11 mouse cellular contexts compared by ENCODE assay signal in genomic region chr15:103135431-103135947, GRCm38 (mm10). TPM values are rescaled to one million over a fixed set of nuclear protein-coding genes. Genes with fewer than 3 reads are reported as not detected.
DNase-seq lines count a peak whose midpoint lies in the region; ATAC-seq and TF ChIP-seq lines count a peak whose summit lies in the region.
"Had no signal": no experiment of that assay in that cellular context is flagged by ENCODE, and none has a peak within 500 bp of the region (broad histone marks: within the 10 kb centered on the region; RNA-seq: fewer than 3 reads in every experiment).

No protein-coding gene starts in this region.

- DNase-seq in A20 (ENCODE audit: low read depth, low spot score), result peak; percentile 40
- peak; percentile 50 for DNase-seq in forelimb bud, embryonic 11.5 days (ENCODE audit: low read depth, low spot score)
- no peak for DNase-seq in limb, embryonic 11.5 days (ENCODE audit: low spot score)
- no peak for DNase-seq in adrenal gland, postnatal 10 days
- DNase-seq in lung, adult 18-20 months, result no peak
- DNase-seq in thymus, adult 2 months, result no peak
- DNase-seq in cerebellum, postnatal 4 days (ENCODE audit: low spot score in 2 of 2), result no peak

- peaks cover 43% of the 10 kb centered on the region for H3K4me1 ChIP-seq in hindbrain, embryonic 15.5 days (replicated peaks)
- H3K4me1 ChIP-seq in limb, embryonic 11.5 days (ENCODE audit: control insufficient read depth, insufficient read depth, low read length), result peaks cover 26% of the 10 kb centered on the region
- H3K4me1 ChIP-seq in thymus, adult 2 months (replicated peaks; ENCODE audit: control insufficient read depth, insufficient read depth, low read length), result no peaks in the 10 kb centered on the region
- H3K4me1 ChIP-seq: liver, embryonic 15.5 days had no signal

- peak; percentile 51 for ATAC-seq in hindbrain, embryonic 15.5 days (ENCODE audit: low FRiP score, low read depth)
- no peak for ATAC-seq in limb, embryonic 11.5 days (ENCODE audit: insufficient number of reproducible peaks, low FRiP score, low TSS enrichment, low read depth)
- ATAC-seq: Patski had no signal

- H3K4me2 ChIP-seq in hindbrain, embryonic 15.5 days, result peak overlapping the region; percentile 4; the same call in 1 of the 2 replicates
- no peak overlapping the region for H3K4me2 ChIP-seq in limb, embryonic 11.5 days (ENCODE audit: low read depth, severe bottlenecking)
- H3K4me2 ChIP-seq: embryonic facial prominence, embryonic 15.5 days; liver, embryonic 15.5 days had no signal

- no peaks in the 10 kb centered on the region for H3K9me3 ChIP-seq in hindbrain, embryonic 15.5 days
- H3K9me3 ChIP-seq in limb, embryonic 11.5 days (ENCODE audit: control insufficient read depth, low read length), result no peaks in the 10 kb centered on the region
- H3K9me3 ChIP-seq: embryonic facial prominence, embryonic 15.5 days; liver, embryonic 15.5 days had no signal

- no peak for TF ChIP-seq POLR2A in thymus, adult 2 months (IDR thresholded peaks at IDR 0.05; ENCODE audit: control insufficient read depth, extremely low read depth, insufficient read depth, low read length, poor library complexity)

- peaks cover 8% of the 10 kb centered on the region for H3K27me3 ChIP-seq in hindbrain, embryonic 15.5 days
- H3K27me3 ChIP-seq in limb, embryonic 11.5 days (ENCODE audit: control insufficient read depth, insufficient read depth, low read length), result peaks cover 7% of the 10 kb centered on the region
- H3K27me3 ChIP-seq in thymus, adult 2 months (ENCODE audit: control insufficient read depth, insufficient read depth, low read length), result no peaks in the 10 kb centered on the region; the same call in 1 of the 2 replicates
- H3K27me3 ChIP-seq: Patski had no signal

- no peaks in the 10 kb centered on the region for H3K36me3 ChIP-seq in hindbrain, embryonic 15.5 days
- H3K36me3 ChIP-seq in limb, embryonic 11.5 days (ENCODE audit: control insufficient read depth, insufficient read depth, low read length), result no peaks in the 10 kb centered on the region
- no peaks in the 10 kb centered on the region for H3K36me3 ChIP-seq in thymus, adult 2 months (ENCODE audit: control insufficient read depth, insufficient read depth, low read length)
- H3K36me3 ChIP-seq: embryonic facial prominence, embryonic 15.5 days; liver, embryonic 15.5 days had no signal

- WGBS in hindbrain, embryonic 15.5 days, result 18% methylated on average over 13 of the region's 13 CpGs
- WGBS in limb, embryonic 11.5 days, result 10% methylated on average over 13 of the region's 13 CpGs
- 28% methylated on average over 13 of the region's 13 CpGs for WGBS in thymus, adult 2 months

- no peak overlapping the region for H3K4me3 ChIP-seq in hindbrain, embryonic 15.5 days
- H3K4me3 ChIP-seq in limb, embryonic 11.5 days (ENCODE audit: low read depth, low read length), result no peak overlapping the region
- H3K4me3 ChIP-seq in thymus, adult 2 months (ENCODE audit: control insufficient read depth, insufficient read depth, low read length), result no peak overlapping the region
- H3K4me3 ChIP-seq: embryonic facial prominence, embryonic 15.5 days; liver, embryonic 15.5 days had no signal

- peak overlapping the region; percentile 87 for H3K27ac ChIP-seq in hindbrain, embryonic 15.5 days (replicated peaks)
- H3K27ac ChIP-seq in limb, embryonic 11.5 days (replicated peaks; ENCODE audit: low read depth, low read length), result no peak overlapping the region
- no peak overlapping the region for H3K27ac ChIP-seq in thymus, adult 2 months (ENCODE audit: control insufficient read depth, insufficient read depth, low read length)
- H3K27ac ChIP-seq: embryonic facial prominence, embryonic 15.5 days; liver, embryonic 15.5 days had no signal

- no peak overlapping the region for H3K9ac ChIP-seq in hindbrain, embryonic 15.5 days
- H3K9ac ChIP-seq in limb, embryonic 11.5 days (ENCODE audit: low read length), result 0 out of 2 replicates have a peak overlapping the region, but pooled peaks have one; percentile 12
- H3K9ac ChIP-seq: embryonic facial prominence, embryonic 15.5 days; liver, embryonic 15.5 days had no signal

- no peak for TF ChIP-seq CTCF in thymus, adult 2 months (IDR thresholded peaks at IDR 0.05; ENCODE audit: borderline replicate concordance, control insufficient read depth, extremely low read depth, insufficient read depth, low read length, poor library complexity)

RNA-seq across cellular contexts. Expression of gene Smug1, which starts 31.4 kb away (rescaled TPM):
- polyA plus RNA-seq in hindbrain, embryonic 15.5 days (2015; fragmentation: Nextera tagmentation; extraction: Ambion mirVana), result 26.9 and 31.1 TPM in 2 replicates
- polyA plus RNA-seq in limb, embryonic 11.5 days (2014; fragmentation: Nextera tagmentation; extraction: Ambion mirVana), result 14.4 and 14.7 TPM in 2 replicates
- 10 to 100 TPM; 14.0 to 19.9 TPM for total RNA-seq in adrenal gland, postnatal 10 days (2021)
- polyA plus RNA-seq in thymus, adult 2 months (2012; rRNA removed), result 24.2 and 25.1 TPM in 2 replicates

Comparison
In these comparisons a context has a peak if more than half of its experiments do, and no peak if none do; other contexts are left out.
1. DNase-seq: peak in A20 (single experiment) and forelimb bud, embryonic 11.5 days (single experiment); none in limb, embryonic 11.5 days (single experiment), adrenal gland, postnatal 10 days (single experiment), lung, adult 18-20 months (0 of 2), thymus, adult 2 months (single experiment) and cerebellum, postnatal 4 days (0 of 2).